Mouse (Mus musculus) frontal cortex, postnatal 14 days (tissue): ENCODE results near the gene Vamp5.
A peak's percentile ranks its signal among the peaks of the same experiment; 100 is the strongest.

Experiments used
- DNase-seq, 2 experiments: peaks; one replicate each; pipeline ENCODE4 v3.0.0; 2022; ENCODE audit warnings: low spot score in 2 of 2

Vamp5 gene

GRCm38 (mm10) chr6:72366844-72367443 lies 13.3 kb downstream of the Vamp5 start, which contains the start of gene Rnf181:
Gene Rnf181, minus strand, starts transcription at chr6:72366956.
- DNase-seq: no peak

DNA sequence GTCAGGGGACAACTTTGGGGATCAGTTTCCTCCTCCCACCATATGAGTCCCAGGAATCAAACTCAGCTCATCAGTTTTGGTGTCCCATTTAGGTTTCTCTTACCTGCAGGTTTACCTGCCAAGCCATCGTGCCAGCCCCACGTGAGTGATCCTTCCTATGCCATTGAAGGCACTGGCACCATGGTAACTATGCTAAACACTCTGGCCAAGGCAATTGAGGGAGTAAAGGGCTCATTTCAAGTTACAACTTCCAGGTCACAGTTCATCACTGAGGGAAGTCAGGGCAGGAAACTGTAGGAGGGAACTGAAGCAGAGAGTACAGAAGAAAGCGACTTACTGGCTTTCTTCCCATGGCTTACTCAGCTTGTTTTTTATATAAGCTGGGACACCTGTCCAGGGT lies 14.0 kb downstream of the Vamp5 start:
- DNase-seq: no peak

GRCm38 (mm10) chr6:72364985-72365384 lies 15.3 kb downstream of the Vamp5 start:
- DNase-seq: no peak

- DNase-seq: no peak
Observed at GRCm38 (mm10) chr6:72364009-72364408, 16.3 kb downstream of the Vamp5 start.

GRCm38 (mm10) chr6:72362132-72363028 lies 17.9 kb downstream of the Vamp5 start:
- DNase-seq: peak; percentile 95 to 97

DNA sequence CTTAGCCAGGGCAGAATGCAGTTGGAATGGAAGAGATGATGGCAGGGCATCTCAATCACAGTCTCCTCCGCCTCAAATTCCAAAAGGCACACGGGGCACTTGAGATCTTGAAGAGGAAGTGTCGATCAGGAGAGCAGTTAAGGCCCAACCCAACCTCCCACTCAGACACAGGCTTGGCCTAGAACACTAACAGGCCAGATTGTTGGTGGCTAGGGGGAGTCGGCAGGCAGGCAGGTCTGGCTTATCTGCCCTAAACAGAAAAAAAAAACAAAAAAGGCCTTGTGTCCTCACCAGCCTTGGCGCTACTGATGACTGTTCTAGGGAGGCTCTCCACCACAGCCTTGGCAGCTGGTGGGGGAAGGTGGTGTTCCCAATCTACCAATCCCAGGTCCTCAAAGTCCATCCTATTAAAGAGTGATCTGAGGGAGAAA lies 19.1 kb downstream of the Vamp5 start:
- DNase-seq: no peak

- DNase-seq: no peak
Observed at GRCm38 (mm10) chr6:72360599-72360935, 19.7 kb downstream of the Vamp5 start.

GRCm38 (mm10) chr6:72359891-72360598 lies 20.2 kb downstream of the Vamp5 start:
- no peak for DNase-seq

DNA sequence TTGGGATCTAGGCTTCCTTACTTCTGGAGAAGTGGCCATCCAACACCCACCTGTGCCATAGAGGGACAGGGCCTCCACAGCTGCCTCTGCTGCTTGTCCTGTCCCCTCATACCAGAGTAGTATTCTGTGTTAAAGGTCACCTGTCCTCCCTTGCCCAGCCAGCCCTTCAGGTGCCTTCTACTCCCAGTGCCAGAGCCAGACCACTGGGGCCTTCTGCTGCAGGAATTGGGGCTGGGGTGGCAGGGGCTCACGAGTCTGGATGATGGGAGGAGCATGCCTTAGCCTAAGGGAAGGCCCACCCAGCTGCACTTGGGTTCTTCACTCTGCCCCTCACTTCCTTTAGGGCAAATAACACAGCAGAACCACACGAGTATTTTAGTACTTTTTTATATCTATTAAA lies 20.9 kb downstream of the Vamp5 start:
- DNase-seq: no peak

DNA sequence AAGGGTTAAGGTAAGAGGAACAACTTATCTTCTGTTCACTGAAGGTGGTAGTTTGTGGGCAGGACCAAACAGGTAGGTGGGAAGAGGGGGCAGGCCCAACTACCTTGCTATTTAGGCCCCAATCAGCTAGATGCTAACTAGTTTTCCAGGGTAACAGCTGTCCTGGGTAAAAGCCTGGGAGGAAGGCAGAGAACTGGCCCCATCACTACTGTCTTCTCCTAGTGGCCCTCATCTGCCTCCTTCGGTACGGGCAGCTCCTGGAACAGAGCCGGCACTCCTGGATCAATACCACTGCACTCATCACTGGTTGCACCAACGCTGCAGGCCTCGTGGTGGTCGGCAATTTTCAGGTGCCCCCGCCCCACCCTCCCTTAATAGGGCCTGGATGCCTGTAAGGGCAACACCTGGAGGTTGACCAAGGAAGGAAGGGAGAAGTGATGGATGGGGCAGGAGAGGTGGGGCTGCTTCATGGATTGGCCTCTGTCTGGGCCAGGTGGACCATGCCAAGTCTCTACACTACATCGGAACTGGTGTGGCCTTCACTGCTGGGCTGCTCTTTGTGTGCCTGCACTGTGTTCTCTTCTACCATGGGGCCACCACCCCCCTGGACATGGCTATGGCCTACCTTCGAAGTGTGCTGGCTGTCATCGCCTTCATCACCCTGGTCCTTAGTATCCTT lies 22.0 kb downstream of the Vamp5 start:
- DNase-seq: no peak

GRCm38 (mm10) chr6:72357164-72358079 lies 22.8 kb downstream of the Vamp5 start:
- DNase-seq: no peak

DNA sequence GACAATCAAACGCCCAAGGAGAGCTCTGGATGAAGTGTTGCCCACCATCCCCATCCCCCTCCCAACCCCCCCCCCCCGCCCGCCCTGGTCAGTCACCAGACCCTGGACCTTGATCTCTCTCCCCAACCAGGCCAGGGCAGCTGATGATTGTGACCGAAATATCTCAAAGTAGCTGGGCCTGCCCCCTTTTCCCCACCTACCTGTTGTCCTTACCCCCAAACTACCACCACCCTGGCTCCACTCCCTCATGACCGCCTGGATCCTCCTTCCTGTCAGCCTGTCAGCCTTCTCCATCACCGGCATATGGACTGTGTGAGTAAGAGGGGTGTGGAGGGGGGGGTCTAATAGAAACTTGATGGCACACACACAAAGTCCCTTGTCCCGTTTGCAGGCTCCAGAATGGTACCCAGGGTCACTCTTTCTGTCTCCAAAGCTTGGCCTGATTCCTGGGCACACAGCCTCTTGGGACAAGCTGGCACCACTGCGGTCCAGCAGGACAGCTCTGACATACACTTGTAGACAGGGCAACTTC lies 24.2 kb downstream of the Vamp5 start:
- DNase-seq: no peak

- DNase-seq: peak; percentile 55 to 65
Observed at GRCm38 (mm10) chr6:72355066-72355911, 25.0 kb downstream of the Vamp5 start, which contains the start of gene Tmem150a. Gene Tmem150a, plus strand, starts transcription at chr6:72355447.

DNA sequence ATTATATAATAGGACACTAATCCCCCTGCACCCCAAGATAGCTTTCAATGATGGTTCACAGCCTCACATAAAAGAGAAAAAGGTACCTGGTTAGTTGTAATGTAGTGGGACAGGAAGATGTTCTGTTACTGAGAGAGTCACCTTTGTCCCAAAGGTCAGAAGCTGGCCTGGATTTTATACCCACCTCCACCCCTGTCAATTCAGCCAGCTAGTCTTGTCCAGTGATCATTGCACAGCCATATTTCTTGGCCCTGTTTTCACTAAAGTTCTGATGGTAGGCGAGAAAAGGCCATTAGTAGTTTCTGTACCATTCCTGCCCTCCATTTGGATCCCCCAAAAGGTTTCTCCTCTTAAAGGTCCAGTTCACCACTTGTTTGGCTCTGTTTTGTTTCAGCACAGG lies 26.2 kb downstream of the Vamp5 start:
- no peak for DNase-seq

- no peak for DNase-seq
Observed at GRCm38 (mm10) chr6:72352636-72353405, 27.4 kb downstream of the Vamp5 start.

DNA sequence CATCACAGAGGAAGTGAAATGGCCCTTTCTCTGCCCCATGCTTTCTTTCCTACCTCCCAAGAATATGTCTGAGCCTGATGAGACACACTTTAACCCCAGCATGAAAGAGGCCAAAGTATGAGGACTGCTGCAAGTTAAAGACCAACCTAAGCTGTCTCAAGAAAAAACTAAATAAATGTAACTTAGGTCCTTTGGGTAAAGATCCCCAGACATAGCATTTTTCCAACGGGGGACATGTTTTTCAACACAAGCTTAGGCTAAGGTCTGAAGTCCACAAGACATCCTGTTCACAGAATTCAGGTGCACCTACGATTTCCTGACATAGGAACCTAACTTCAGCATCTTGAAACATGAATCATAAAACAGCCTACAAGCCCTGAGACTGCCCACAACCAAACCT lies 30.1 kb downstream of the Vamp5 start:
- no peak for DNase-seq

GRCm38 (mm10) chr6:72348411-72348810 lies 31.9 kb downstream of the Vamp5 start:
- no peak for DNase-seq

GRCm38 (mm10) chr6:72347166-72347941 lies 32.9 kb downstream of the Vamp5 start, which contains the start of gene 0610030E20Rik:
Gene 0610030E20Rik, plus strand, starts transcription at chr6:72347317.
- peak in 1 of 2 experiments; percentile 68 for DNase-seq
